Mouse (Mus musculus): ENCODE results near the gene Fbxw8.

The Fbxw8 gene

GRCm38 (mm10) chr5:118073213-118073773, 82.0 kb downstream of the Fbxw8 start:
- no peak for DNase-seq (ENCODE audit: low spot score)

- no peak for DNase-seq (ENCODE audit: low spot score)
These were observed 83.5 kb downstream of the Fbxw8 start for GRCm38 (mm10) chr5:118071766-118072165.

GRCm38 (mm10) chr5:118069315-118069714, 85.9 kb downstream of the Fbxw8 start:
- DNase-seq (ENCODE audit: low spot score): no peak

GRCm38 (mm10) chr5:118067984-118068494, 87.2 kb downstream of the Fbxw8 start:
- DNase-seq (ENCODE audit: low spot score): no peak

GRCm38 (mm10) chr5:118067572-118067971, 87.7 kb downstream of the Fbxw8 start:
- DNase-seq (ENCODE audit: low spot score): no peak

- peak; percentile 44 for DNase-seq (ENCODE audit: low spot score)
These were observed 88.4 kb downstream of the Fbxw8 start for GRCm38 (mm10) chr5:118066828-118067227.

GRCm38 (mm10) chr5:118065516-118066255, 89.6 kb downstream of the Fbxw8 start:
- DNase-seq (ENCODE audit: low spot score): no peak

- no peak for DNase-seq (ENCODE audit: low spot score)
These were observed 90.9 kb downstream of the Fbxw8 start for GRCm38 (mm10) chr5:118064284-118064901.

GRCm38 (mm10) chr5:118063181-118063621, 92.1 kb downstream of the Fbxw8 start:
- no peak for DNase-seq (ENCODE audit: low spot score)

- DNase-seq (ENCODE audit: low spot score): no peak
These were observed 93.9 kb downstream of the Fbxw8 start for GRCm38 (mm10) chr5:118061391-118061790.

GRCm38 (mm10) chr5:118059646-118060045, 95.6 kb downstream of the Fbxw8 start:
- no peak for DNase-seq (ENCODE audit: low spot score)

GRCm38 (mm10) chr5:118058858-118059257, 96.4 kb downstream of the Fbxw8 start:
- no peak for DNase-seq (ENCODE audit: low spot score)

- no peak for DNase-seq (ENCODE audit: low spot score)
These were observed 97.7 kb downstream of the Fbxw8 start for GRCm38 (mm10) chr5:118057508-118058111.

GRCm38 (mm10) chr5:118053205-118053604, 102.1 kb downstream of the Fbxw8 start:
- no peak for DNase-seq (ENCODE audit: low spot score)

GRCm38 (mm10) chr5:118051981-118052662, 103.1 kb downstream of the Fbxw8 start:
- DNase-seq (ENCODE audit: low spot score): no peak

- no peak for DNase-seq (ENCODE audit: low spot score)
These were observed 104.5 kb downstream of the Fbxw8 start for GRCm38 (mm10) chr5:118050743-118051142.

- no peak for DNase-seq (ENCODE audit: low spot score)
These were observed 106.3 kb downstream of the Fbxw8 start for GRCm38 (mm10) chr5:118048928-118049327.

GRCm38 (mm10) chr5:118048412-118048811, 106.9 kb downstream of the Fbxw8 start:
- no peak for DNase-seq (ENCODE audit: low spot score)

GRCm38 (mm10) chr5:118047091-118047757, 108.0 kb downstream of the Fbxw8 start:
- no peak for DNase-seq (ENCODE audit: low spot score)

- no peak for DNase-seq (ENCODE audit: low spot score)
These were observed 109.9 kb downstream of the Fbxw8 start for GRCm38 (mm10) chr5:118045385-118045784.

GRCm38 (mm10) chr5:118044907-118045306, 110.4 kb downstream of the Fbxw8 start:
- no peak for DNase-seq (ENCODE audit: low spot score)

All from urinary bladder, postnatal 10 days (tissue).